Mouse (Mus musculus) stomach, embryonic 16.5 days (tissue): ENCODE measurements at regions not wholly inside any gene's neighbourhood (a gene's known extent, or its start where the extent isn't known, plus 50 kb on each side); places are given as distances from the start of the nearest gene placed in this dataset.

Experiments
- ATAC-seq: fragments of 200-750 bp; cut with Nextera tagmentation; 2 replicates; pipeline ENCODE4 v1.8.0; 2017; ENCODE audit warnings: moderate number of reproducible peaks, moderate TSS enrichment; ENCODE audit not compliant: insufficient read depth, low FRiP score
- H3K27ac ChIP-seq: fragments of 300-500 bp; sonication (generic); 2 replicates; pipeline ENCODE4 v1.5.1; 2014; ENCODE audit warnings: low read length
- H3K27me3 ChIP-seq: fragments of 300-500 bp; sonication (generic); 2 replicates; pipeline ENCODE4 v1.6.1; 2014; ENCODE audit warnings: low read length, control low read depth, mixed read lengths; ENCODE audit not compliant: control insufficient read depth, insufficient read depth
- H3K36me3 ChIP-seq: fragments of 300-500 bp; sonication (generic); 2 replicates; pipeline ENCODE4 v1.6.1; 2014; ENCODE audit warnings: low read length; ENCODE audit not compliant: control insufficient read depth, insufficient read depth
- H3K4me1 ChIP-seq: fragments of 300-500 bp; sonication (generic); 2 replicates; pipeline ENCODE4 v1.6.1; 2014; ENCODE audit warnings: low read length, control low read depth, mixed read lengths; ENCODE audit not compliant: control insufficient read depth, insufficient read depth
- H3K4me2 ChIP-seq: fragments of 300-500 bp; sonication (generic); 2 replicates; pipeline ENCODE4 v1.6.1; 2014; ENCODE audit warnings: low read depth, low read length, mixed read lengths
- H3K4me3 ChIP-seq: fragments of 300-500 bp; sonication (generic); replicated peaks from 2 replicates; pipeline ENCODE4 v1.5.1; 2014; ENCODE audit warnings: mild to moderate bottlenecking, low read length
- H3K9ac ChIP-seq: fragments of 300-500 bp; sonication (generic); 2 replicates; pipeline ENCODE4 v1.6.1; 2014; ENCODE audit warnings: low read length
- H3K9me3 ChIP-seq: fragments of 300-500 bp; sonication (generic); replicated peaks from 2 replicates; pipeline ENCODE4 v1.6.1; 2016; ENCODE audit warnings: low read length, control low read depth; ENCODE audit not compliant: control insufficient read depth
- WGBS: fragments of 180-500 bp; shearing (Covaris S2); extraction: QIAGEN DNeasy Blood & Tissue Kit; methylation state at CpG from one replicate; pipeline ENCODE4 v1.1.7; 2014; 5-methylcytosine and 5-hydroxymethylcytosine counted together

DNA sequence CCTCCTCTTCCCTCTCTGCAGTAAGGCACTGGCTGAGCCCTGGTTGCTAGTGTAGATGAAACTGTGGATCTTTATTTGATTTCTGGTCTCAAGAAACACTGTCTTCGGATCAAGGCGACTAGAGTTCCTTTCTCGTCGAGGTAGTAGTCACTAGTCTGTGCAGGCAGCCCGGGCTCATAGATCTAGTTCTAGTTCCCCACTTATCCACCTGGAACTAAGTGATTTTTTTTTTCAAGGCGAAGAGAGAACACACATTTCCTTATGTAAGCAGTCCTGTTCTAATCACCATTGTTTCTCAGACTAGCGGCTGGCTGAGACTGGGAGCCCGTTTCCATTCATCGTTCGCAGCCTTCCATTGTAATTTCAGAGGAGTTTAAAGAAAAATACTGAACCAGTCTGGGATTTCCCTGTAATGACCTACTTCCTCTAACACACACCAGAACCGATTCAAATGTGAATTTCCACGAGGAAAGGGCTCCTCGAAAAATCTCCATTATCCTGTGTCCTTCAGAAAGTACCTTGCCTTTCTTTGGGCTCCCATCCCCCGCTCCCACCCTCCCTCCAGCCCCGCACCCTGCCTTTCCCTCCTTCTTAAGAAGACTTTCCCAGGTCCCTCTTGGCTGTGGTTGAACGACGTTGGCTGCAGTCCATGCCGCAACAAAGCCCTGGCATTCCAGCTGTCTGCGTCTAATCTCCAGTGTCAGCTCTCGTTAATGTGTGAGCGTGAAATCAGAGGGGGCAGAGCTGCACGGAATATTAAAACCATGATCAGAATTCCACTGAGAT, 388.5 kb downstream of the Sorl1 start:
- under 1% methylated on average over 22 of the region's 22 CpGs for WGBS

GRCm38 (mm10) chr9:41734925-41735447, 389.1 kb downstream of the Sorl1 start:
- ATAC-seq = no peak
- 27% methylated on average over 8 of the region's 8 CpGs for WGBS
- peaks cover 5% of the 10 kb centered on the region; the same call in 1 of the 2 replicates for H3K4me1 ChIP-seq
- no peaks in the 10 kb centered on the region for H3K9me3 ChIP-seq
- H3K36me3 ChIP-seq = no peaks in the 10 kb centered on the region
- H3K4me2 ChIP-seq = peak overlapping the region; percentile 86
- peak overlapping the region; percentile 81 for H3K27ac ChIP-seq
- peak overlapping the region; percentile 72; the same call in 1 of the 2 replicates for H3K9ac ChIP-seq
- H3K27me3 ChIP-seq = no peaks in the 10 kb centered on the region
- H3K4me3 ChIP-seq = peak overlapping the region; percentile 50

More for the DNA sequence above, 388.5 kb downstream of the Sorl1 start:
- H3K9ac ChIP-seq = peak overlapping the region; percentile 72
- peak overlapping the region; percentile 86 for H3K4me2 ChIP-seq
- H3K27ac ChIP-seq = peak overlapping the region; percentile 81
- ATAC-seq = peak; percentile 76
- H3K4me1 ChIP-seq = peaks cover 5% of the 10 kb centered on the region; the same call in 1 of the 2 replicates
- H3K4me3 ChIP-seq = peak overlapping the region; percentile 50
- no peaks in the 10 kb centered on the region for H3K36me3 ChIP-seq
- no peaks in the 10 kb centered on the region for H3K27me3 ChIP-seq
- H3K9me3 ChIP-seq = no peaks in the 10 kb centered on the region

GRCm38 (mm10) chr9:41721609-41722008, 402.5 kb downstream of the Sorl1 start:
- Histone ChIP-seq H3K9ac (no peak overlapping the region), H3K4me3 (no peak overlapping the region), H3K36me3 (no peaks in the 10 kb centered on the region), H3K9me3 (no peaks in the 10 kb centered on the region), H3K27me3 (no peaks in the 10 kb centered on the region), H3K4me1 (no peaks in the 10 kb centered on the region), H3K4me2 (no peak overlapping the region), H3K27ac (no peak overlapping the region)
- no peak for ATAC-seq
- 66% methylated on average over 4 of the region's 4 CpGs for WGBS

GRCm38 (mm10) chr9:41715231-41715630, 408.9 kb downstream of the Sorl1 start:
- Histone ChIP-seq H3K4me3 (no peak overlapping the region), H3K9me3 (no peaks in the 10 kb centered on the region), H3K4me2 (no peak overlapping the region), H3K9ac (no peak overlapping the region), H3K4me1 (no peaks in the 10 kb centered on the region), H3K27me3 (no peaks in the 10 kb centered on the region), H3K36me3 (no peaks in the 10 kb centered on the region), H3K27ac (no peak overlapping the region)
- ATAC-seq = no peak

DNA sequence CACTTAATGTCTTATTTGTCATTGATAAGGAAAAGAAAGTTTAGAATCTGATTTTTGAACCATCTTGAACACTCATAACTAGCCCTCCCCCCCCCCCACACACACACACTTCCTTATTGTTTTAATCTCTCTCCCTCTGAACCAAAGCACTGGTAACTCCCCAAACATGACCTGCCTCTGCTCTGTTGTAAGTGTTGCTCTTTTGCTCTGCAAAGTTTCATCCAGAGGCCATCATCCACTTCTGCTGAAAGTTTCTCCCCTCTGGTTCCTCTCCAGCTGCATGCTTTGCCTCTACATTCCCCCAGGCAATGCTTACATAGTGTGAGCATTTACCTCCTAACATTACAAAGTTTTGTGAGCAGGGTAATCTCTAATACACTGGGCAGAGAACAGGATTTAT, 418.1 kb downstream of the Sorl1 start:
- no peaks in the 10 kb centered on the region for H3K36me3 ChIP-seq
- ATAC-seq = no peak
- H3K4me1 ChIP-seq = peaks cover 16% of the 10 kb centered on the region
- no peak overlapping the region for H3K4me3 ChIP-seq
- no peaks in the 10 kb centered on the region for H3K9me3 ChIP-seq
- H3K9ac ChIP-seq = no peak overlapping the region
- peak overlapping the region; percentile 69 for H3K27ac ChIP-seq
- no peaks in the 10 kb centered on the region for H3K27me3 ChIP-seq
- H3K4me2 ChIP-seq = 0 out of 2 replicates have a peak overlapping the region, but pooled peaks have one; percentile 10

GRCm38 (mm10) chr9:41705461-41705903, 418.6 kb downstream of the Sorl1 start:
- H3K27me3 ChIP-seq = no peaks in the 10 kb centered on the region
- no peak for ATAC-seq
- 30% methylated on average over 8 of the region's 8 CpGs for WGBS
- H3K4me1 ChIP-seq = peaks cover 16% of the 10 kb centered on the region
- no peak overlapping the region for H3K9ac ChIP-seq
- no peaks in the 10 kb centered on the region for H3K9me3 ChIP-seq
- no peaks in the 10 kb centered on the region for H3K36me3 ChIP-seq
- no peak overlapping the region for H3K4me3 ChIP-seq
- 0 out of 2 replicates have a peak overlapping the region, but pooled peaks have one; percentile 10 for H3K4me2 ChIP-seq
- peak overlapping the region; percentile 69 for H3K27ac ChIP-seq

DNA sequence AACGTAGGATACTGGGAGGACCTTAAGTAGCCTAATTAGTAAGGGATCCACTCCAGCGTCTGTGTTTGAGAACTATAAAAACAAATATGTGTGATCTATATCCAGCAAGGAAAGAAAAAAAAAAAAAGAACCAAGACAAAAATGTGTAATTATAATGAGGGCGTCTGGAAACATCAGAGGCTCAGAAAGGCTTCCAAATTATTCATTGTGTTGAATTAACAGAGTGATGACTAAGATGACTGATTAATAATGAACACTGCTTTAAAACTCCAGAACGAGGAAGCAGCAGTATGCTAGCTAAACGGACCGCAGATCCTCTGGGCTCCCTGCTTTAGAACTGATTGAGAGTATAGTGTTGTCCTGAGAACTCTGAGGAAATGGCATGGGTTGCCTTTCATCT, 421.0 kb downstream of the Sorl1 start:
- Histone ChIP-seq H3K4me3 (no peak overlapping the region), H3K27me3 (no peaks in the 10 kb centered on the region), H3K4me2 (no peak overlapping the region), H3K27ac (0 out of 2 replicates have a peak overlapping the region, but pooled peaks have one; percentile 17), H3K4me1 (peaks cover 16% of the 10 kb centered on the region), H3K36me3 (no peaks in the 10 kb centered on the region), H3K9me3 (no peaks in the 10 kb centered on the region), H3K9ac (no peak overlapping the region)
- no peak for ATAC-seq
- 57% methylated on average over 6 of the region's 6 CpGs for WGBS

GRCm38 (mm10) chr9:41700683-41701082, 423.4 kb downstream of the Sorl1 start:
- no peaks in the 10 kb centered on the region for H3K36me3 ChIP-seq

GRCm38 (mm10) chr9:41699031-41699430, 425.1 kb downstream of the Sorl1 start:
- WGBS = 57% methylated on average over 4 of the region's 4 CpGs
- Histone ChIP-seq H3K4me1 (no peaks in the 10 kb centered on the region), H3K9ac (no peak overlapping the region), H3K4me3 (no peak overlapping the region), H3K4me2 (no peak overlapping the region), H3K27me3 (no peaks in the 10 kb centered on the region), H3K27ac (no peak overlapping the region), H3K9me3 (no peaks in the 10 kb centered on the region), H3K36me3 (no peaks in the 10 kb centered on the region)
- ATAC-seq = no peak

More at GRCm38 (mm10) chr9:41700683-41701082, 423.4 kb downstream of the Sorl1 start:
- WGBS = 35% methylated on average over 6 of the region's 6 CpGs
- H3K4me2 ChIP-seq = no peak overlapping the region
- H3K4me3 ChIP-seq = no peak overlapping the region
- H3K27me3 ChIP-seq = no peaks in the 10 kb centered on the region
- H3K27ac ChIP-seq = no peak overlapping the region
- H3K4me1 ChIP-seq = peaks cover 7% of the 10 kb centered on the region
- ATAC-seq = no peak
- H3K9ac ChIP-seq = no peak overlapping the region
- H3K9me3 ChIP-seq = no peaks in the 10 kb centered on the region
